Mouse (Mus musculus): Measurements from ENCODE around the gene Ddx42. TPM values are rescaled to one million over a fixed set of nuclear protein-coding genes. Genes with fewer than 3 reads are reported as not detected.

Gene Ddx42
- polyA plus RNA-seq, 1 experiment from 2014 or later = 48.6 TPM

GRCm38 (mm10) chr11:106268326-106269059, 51.8 kb downstream of the Ddx42 start:
- peak overlapping the region; percentile 23; the same call in 1 of the 2 replicates for H3K9ac ChIP-seq (ENCODE audit: low read depth, low read length)
- H3K4me2 ChIP-seq (ENCODE audit: low read length) = peak overlapping the region; percentile 40
- DNase-seq (ENCODE audit: low spot score) (peak; percentile 46), ATAC-seq (replicated peaks; ENCODE audit: low FRiP score, low read depth) (no peak)
- no peak for TF ChIP-seq CTCF (IDR thresholded peaks at IDR 0.05; ENCODE audit: low read depth)
- WGBS = 32% methylated on average over 8 of the region's 8 CpGs
- no peaks in the 10 kb centered on the region for H3K9me3 ChIP-seq (replicated peaks; ENCODE audit: low read length)
- peaks cover 41% of the 10 kb centered on the region for H3K36me3 ChIP-seq (ENCODE audit: insufficient read depth, low read length)
- H3K27ac ChIP-seq = peak overlapping the region; percentile 70
- no peak overlapping the region for H3K4me3 ChIP-seq (replicated peaks; ENCODE audit: low read depth, low read length)
- peaks cover 34% of the 10 kb centered on the region for H3K4me1 ChIP-seq (replicated peaks; ENCODE audit: insufficient read depth, low read length)
- no peaks in the 10 kb centered on the region for H3K27me3 ChIP-seq (ENCODE audit: insufficient read depth, low read length)

- TF ChIP-seq CTCF (IDR thresholded peaks at IDR 0.05; ENCODE audit: low read depth) = no peak
- Histone ChIP-seq H3K27me3 (ENCODE audit: insufficient read depth, low read length) (no peaks in the 10 kb centered on the region), H3K4me3 (replicated peaks; ENCODE audit: low read depth, low read length) (no peak overlapping the region), H3K4me2 (ENCODE audit: low read length) (peak overlapping the region; percentile 40), H3K9ac (ENCODE audit: low read depth, low read length) (no peak overlapping the region), H3K36me3 (ENCODE audit: insufficient read depth, low read length) (peaks cover 36% of the 10 kb centered on the region), H3K4me1 (replicated peaks; ENCODE audit: insufficient read depth, low read length) (peaks cover 34% of the 10 kb centered on the region), H3K9me3 (replicated peaks; ENCODE audit: low read length) (no peaks in the 10 kb centered on the region), H3K27ac (peak overlapping the region; percentile 70)
- DNase-seq (ENCODE audit: low spot score) (peak; percentile 54), ATAC-seq (replicated peaks; ENCODE audit: low FRiP score, low read depth) (no peak)
- WGBS = 11% methylated on average over 3 of the region's 3 CpGs
Observed at GRCm38 (mm10) chr11:106269060-106269431, 52.3 kb downstream of the Ddx42 start.

GRCm38 (mm10) chr11:106271131-106271793, 54.5 kb downstream of the Ddx42 start:
- 12% methylated on average over 5 of the region's 5 CpGs for WGBS
- Histone ChIP-seq H3K9ac (ENCODE audit: low read depth, low read length) (peak overlapping the region; percentile 99), H3K4me1 (replicated peaks; ENCODE audit: insufficient read depth, low read length) (peaks cover 36% of the 10 kb centered on the region), H3K4me3 (replicated peaks; ENCODE audit: low read depth, low read length) (peak overlapping the region; percentile 99), H3K27me3 (ENCODE audit: insufficient read depth, low read length) (no peaks in the 10 kb centered on the region), H3K9me3 (replicated peaks; ENCODE audit: low read length) (no peaks in the 10 kb centered on the region), H3K4me2 (ENCODE audit: low read length) (peak overlapping the region; percentile 74), H3K27ac (peak overlapping the region; percentile 99), H3K36me3 (ENCODE audit: insufficient read depth, low read length) (peaks cover 14% of the 10 kb centered on the region; the same call in 1 of the 2 replicates)
- TF ChIP-seq CTCF (IDR thresholded peaks at IDR 0.05; ENCODE audit: low read depth) = peak; percentile 16; the same call in 1 of the 2 replicates
- DNase-seq (ENCODE audit: low spot score) = peak; percentile 46
- ATAC-seq (replicated peaks; ENCODE audit: low FRiP score, low read depth) = no peak

GRCm38 (mm10) chr11:106271794-106272643, 55.3 kb downstream of the Ddx42 start:
- peak; percentile 73 for DNase-seq (ENCODE audit: low spot score)
- WGBS = under 1% methylated on average over 40 of the region's 41 CpGs
- peak; percentile 19 for ATAC-seq (replicated peaks; ENCODE audit: low FRiP score, low read depth)
- Histone ChIP-seq H3K9me3 (replicated peaks; ENCODE audit: low read length) (no peaks in the 10 kb centered on the region), H3K27me3 (ENCODE audit: insufficient read depth, low read length) (no peaks in the 10 kb centered on the region), H3K4me3 (replicated peaks; ENCODE audit: low read depth, low read length) (peak overlapping the region; percentile 99), H3K27ac (peak overlapping the region; percentile 99), H3K4me1 (replicated peaks; ENCODE audit: insufficient read depth, low read length) (peaks cover 37% of the 10 kb centered on the region), H3K9ac (ENCODE audit: low read depth, low read length) (peak overlapping the region; percentile 99), H3K36me3 (ENCODE audit: insufficient read depth, low read length) (peaks cover 6% of the 10 kb centered on the region; the same call in 1 of the 2 replicates), H3K4me2 (ENCODE audit: low read length) (peak overlapping the region; percentile 74)
- TF ChIP-seq CTCF (IDR thresholded peaks at IDR 0.05; ENCODE audit: low read depth) = no peak

- H3K4me3 ChIP-seq (replicated peaks; ENCODE audit: low read depth, low read length) = peak within 1 kb of the TSS; percentile 99
- ATAC-seq (replicated peaks; ENCODE audit: low FRiP score, low read depth) = peak; percentile 94
- DNase-seq (ENCODE audit: low spot score) = peak; percentile 100
- no peaks in the 10 kb centered on the region for H3K9me3 ChIP-seq (replicated peaks; ENCODE audit: low read length)
- no peaks in the 10 kb centered on the region for H3K27me3 ChIP-seq (ENCODE audit: insufficient read depth, low read length)
- H3K27ac ChIP-seq = peak within 1 kb of the TSS; percentile 99
- 0% methylated on average over 62 of the region's 72 CpGs for WGBS
- no peak; the same call in 1 of the 2 replicates for TF ChIP-seq CTCF (IDR thresholded peaks at IDR 0.05; ENCODE audit: low read depth)
- H3K9ac ChIP-seq (ENCODE audit: low read depth, low read length) = peak within 1 kb of the TSS; percentile 99
- H3K4me2 ChIP-seq (ENCODE audit: low read length) = peak within 1 kb of the TSS; percentile 74
- peaks cover 37% of the 10 kb centered on the region for H3K4me1 ChIP-seq (replicated peaks; ENCODE audit: insufficient read depth, low read length)
- no peaks in the 10 kb centered on the region for H3K36me3 ChIP-seq (ENCODE audit: insufficient read depth, low read length)
Observed at GRCm38 (mm10) chr11:106272644-106273310, 56.1 kb downstream of the Ddx42 start, which contains the start of gene Smarcd2. Gene Smarcd2, minus strand, starts transcription at chr11:106272972.
